Comparison of ENCODE assay signal across 9 mouse cellular contexts in the genomic region with DNA sequence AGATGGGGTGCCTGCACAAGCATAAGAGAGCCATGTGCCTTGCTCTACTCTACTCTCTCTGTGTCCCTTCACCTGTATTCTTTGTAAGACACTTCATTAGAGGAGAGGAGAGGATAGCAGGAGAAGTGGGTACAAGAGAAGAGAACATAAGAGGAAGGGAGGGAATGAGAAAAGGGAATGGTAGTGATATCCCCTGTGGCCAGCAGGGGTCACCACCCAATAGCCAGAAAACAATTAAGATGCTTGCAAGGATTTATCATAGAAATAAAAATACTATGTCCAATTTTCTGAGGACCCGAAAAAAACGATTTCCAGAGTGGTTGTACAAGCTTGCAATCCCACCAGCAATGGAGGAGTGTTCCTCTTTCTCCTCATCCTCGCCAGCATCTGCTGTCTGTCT. TPM values are rescaled to one million over a fixed set of nuclear protein-coding genes. Genes with fewer than 3 reads are reported as not detected.
DNase-seq lines count a peak whose midpoint lies in the region; ATAC-seq and TF ChIP-seq lines count a peak whose summit lies in the region.
"Had no signal": no experiment of that assay in that cellular context is flagged by ENCODE, and none has a peak within 500 bp of the region (broad histone marks: within the 10 kb centered on the region; RNA-seq: fewer than 3 reads in every experiment).

No protein-coding gene starts in this region.

- no peaks in the 10 kb centered on the region for H3K36me3 ChIP-seq in heart, adult 2 months (ENCODE audit: control insufficient read depth, insufficient read depth, low read length)
- H3K36me3 ChIP-seq in heart, embryonic 10.5 days, result no peaks in the 10 kb centered on the region
- H3K36me3 ChIP-seq in embryonic facial prominence, embryonic 10.5 days (replicated peaks), result no peaks in the 10 kb centered on the region
- no peaks in the 10 kb centered on the region for H3K36me3 ChIP-seq in hindbrain, embryonic 12.5 days
- H3K36me3 ChIP-seq: hindbrain, embryonic 15.5 days had no signal

- intact Hi-C loops in heart, adult 2 months (cut with DNase I), result loop anchor here (1.0 kb wide), 1 partner anchor 41 kb away; no protein-coding TSS in a partner anchor

- TF ChIP-seq CTCF in heart, adult 2 months (IDR thresholded peaks at IDR 0.05), result peak; percentile 72

- 23% methylated on average over 3 of the region's 3 CpGs for WGBS in heart, adult 2 months
- WGBS in heart, embryonic 10.5 days, result 31% methylated on average over 3 of the region's 3 CpGs
- WGBS in embryonic facial prominence, embryonic 10.5 days, result 47% methylated on average over 3 of the region's 3 CpGs
- WGBS in hindbrain, embryonic 12.5 days, result 36% methylated on average over 3 of the region's 3 CpGs

- no peak for ATAC-seq in hindbrain, embryonic 12.5 days (ENCODE audit: low FRiP score)

- H3K79me2 ChIP-seq in heart, adult 2 months (replicated peaks; ENCODE audit: control insufficient read depth, insufficient read depth, low read length), result no peaks in the 10 kb centered on the region

- H3K27ac ChIP-seq in heart, adult 2 months, result no peak overlapping the region
- no peak overlapping the region for H3K27ac ChIP-seq in heart, embryonic 10.5 days
- no peak overlapping the region for H3K27ac ChIP-seq in embryonic facial prominence, embryonic 10.5 days (replicated peaks)
- no peak overlapping the region for H3K27ac ChIP-seq in hindbrain, embryonic 12.5 days
- H3K27ac ChIP-seq: hindbrain, embryonic 15.5 days had no signal

- H3K27me3 ChIP-seq in heart, adult 2 months (ENCODE audit: control insufficient read depth, insufficient read depth, low read length), result no peaks in the 10 kb centered on the region
- H3K27me3 ChIP-seq in heart, embryonic 10.5 days (ENCODE audit: insufficient read depth, poor library complexity, severe bottlenecking), result no peaks in the 10 kb centered on the region
- no peaks in the 10 kb centered on the region for H3K27me3 ChIP-seq in embryonic facial prominence, embryonic 10.5 days (replicated peaks; ENCODE audit: low read depth, poor library complexity, severe bottlenecking)
- H3K27me3 ChIP-seq in hindbrain, embryonic 12.5 days, result no peaks in the 10 kb centered on the region
- H3K27me3 ChIP-seq: hindbrain, embryonic 15.5 days had no signal

- no peaks in the 10 kb centered on the region for H3K9me3 ChIP-seq in heart, embryonic 10.5 days
- no peaks in the 10 kb centered on the region for H3K9me3 ChIP-seq in embryonic facial prominence, embryonic 10.5 days
- H3K9me3 ChIP-seq in hindbrain, embryonic 12.5 days (replicated peaks), result no peaks in the 10 kb centered on the region
- H3K9me3 ChIP-seq: hindbrain, embryonic 15.5 days had no signal

- TF ChIP-seq POLR2A in heart, adult 2 months (IDR thresholded peaks at IDR 0.05; ENCODE audit: insufficient read depth, low read depth, low read length), result no peak

- no peak overlapping the region for H3K4me3 ChIP-seq in heart, adult 2 months
- no peak overlapping the region for H3K4me3 ChIP-seq in heart, embryonic 10.5 days
- H3K4me3 ChIP-seq in embryonic facial prominence, embryonic 10.5 days, result no peak overlapping the region
- no peak overlapping the region for H3K4me3 ChIP-seq in hindbrain, embryonic 12.5 days
- H3K4me3 ChIP-seq: hindbrain, embryonic 15.5 days had no signal

- H3K9ac ChIP-seq in heart, adult 2 months (ENCODE audit: low read depth, low read length), result no peak overlapping the region
- no peak overlapping the region for H3K9ac ChIP-seq in hindbrain, embryonic 12.5 days
- H3K9ac ChIP-seq: hindbrain, embryonic 15.5 days had no signal

- DNase-seq in heart, adult 2 months, result peak; percentile 23 to 55
- no peak for DNase-seq in heart, embryonic 10.5 days (ENCODE audit: low spot score)
- peak; percentile 27 for DNase-seq in thymus, postnatal 14 days
- DNase-seq in thymus, postnatal 0 days (ENCODE audit: low spot score), result no peak
- DNase-seq in embryonic facial prominence, embryonic 10.5 days (ENCODE audit: low spot score), result peak; percentile 13
- DNase-seq in mesoderm, embryonic 11.5 days (ENCODE audit: low read depth, low spot score), result peak; percentile 20
- no peak for DNase-seq in frontal cortex, postnatal 25 days (ENCODE audit: low spot score in 2 of 2)

- no peak overlapping the region for H3K4me2 ChIP-seq in hindbrain, embryonic 12.5 days (replicated peaks)
- H3K4me2 ChIP-seq: hindbrain, embryonic 15.5 days had no signal

- no peak for TF ChIP-seq EP300 in heart, adult 2 months (IDR thresholded peaks at IDR 0.05; ENCODE audit: insufficient read depth, low read depth, low read length)

- H3K4me1 ChIP-seq in heart, adult 2 months (ENCODE audit: control insufficient read depth, insufficient read depth, low read length), result no peaks in the 10 kb centered on the region; the same call in 1 of the 2 replicates
- H3K4me1 ChIP-seq in heart, embryonic 10.5 days, result no peaks in the 10 kb centered on the region
- H3K4me1 ChIP-seq in embryonic facial prominence, embryonic 10.5 days, result no peaks in the 10 kb centered on the region
- no peaks in the 10 kb centered on the region for H3K4me1 ChIP-seq in hindbrain, embryonic 12.5 days
- H3K4me1 ChIP-seq: hindbrain, embryonic 15.5 days had no signal

RNA-seq across cellular contexts. Expression of gene Mmp8, which starts 3.9 kb away (rescaled TPM):
- under 1 TPM; 0.09 to 0.23 TPM for total RNA-seq in heart, adult 2 months (2021)
- 0.12 and 0.16 TPM in 2 replicates for polyA plus RNA-seq in heart, adult 2 months (2012; rRNA removed)
- 0.09 TPM in 1 of 2 replicates, not detected in the other for polyA plus RNA-seq in heart, embryonic 10.5 days (2016; fragmentation: Nextera tagmentation; extraction: Ambion mirVana)
- 0.31 and 0.55 TPM in 2 replicates for polyA plus RNA-seq in thymus, postnatal 0 days (2015; fragmentation: Nextera tagmentation; extraction: Ambion mirVana)
- polyA plus RNA-seq in embryonic facial prominence, embryonic 10.5 days (2016; fragmentation: Nextera tagmentation; extraction: Ambion mirVana), result not detected in 2 replicates
- polyA plus RNA-seq in hindbrain, embryonic 12.5 days (2016; fragmentation: Nextera tagmentation; extraction: Ambion mirVana), result 0.27 TPM in 1 of 2 replicates, not detected in the other

RNA-seq across cellular contexts. Expression of gene Mmp27, which starts 16.8 kb away (rescaled TPM):
- total RNA-seq in heart, adult 2 months (2021), result under 1 TPM; 0.11 to 0.13 TPM
- polyA plus RNA-seq in heart, adult 2 months (2012; rRNA removed), result 0.15 and 0.21 TPM in 2 replicates
- not detected in 2 replicates for polyA plus RNA-seq in heart, embryonic 10.5 days (2016; fragmentation: Nextera tagmentation; extraction: Ambion mirVana)
- 0.21 and 0.34 TPM in 2 replicates for polyA plus RNA-seq in thymus, postnatal 0 days (2015; fragmentation: Nextera tagmentation; extraction: Ambion mirVana)
- polyA plus RNA-seq in embryonic facial prominence, embryonic 10.5 days (2016; fragmentation: Nextera tagmentation; extraction: Ambion mirVana), result not detected in 2 replicates
- polyA plus RNA-seq in hindbrain, embryonic 12.5 days (2016; fragmentation: Nextera tagmentation; extraction: Ambion mirVana), result not detected in 2 replicates
- polyA plus RNA-seq: hindbrain, embryonic 15.5 days had no signal

RNA-seq across cellular contexts. Expression of gene Mmp10, which starts 52.2 kb away (rescaled TPM):
- not detected for total RNA-seq in heart, adult 2 months (2021)
- polyA plus RNA-seq in heart, adult 2 months (2012; rRNA removed), result not detected in 2 replicates
- not detected in 2 replicates for polyA plus RNA-seq in heart, embryonic 10.5 days (2016; fragmentation: Nextera tagmentation; extraction: Ambion mirVana)
- 0.13 TPM in 1 of 2 replicates, not detected in the other for polyA plus RNA-seq in thymus, postnatal 0 days (2015; fragmentation: Nextera tagmentation; extraction: Ambion mirVana)
- not detected in 2 replicates for polyA plus RNA-seq in embryonic facial prominence, embryonic 10.5 days (2016; fragmentation: Nextera tagmentation; extraction: Ambion mirVana)
- polyA plus RNA-seq in hindbrain, embryonic 12.5 days (2016; fragmentation: Nextera tagmentation; extraction: Ambion mirVana), result not detected in 2 replicates
- polyA plus RNA-seq: hindbrain, embryonic 15.5 days had no signal

Comparison
In these comparisons a context has a peak if more than half of its experiments do, and no peak if none do; other contexts are left out.
1. DNase-seq: peak in heart, adult 2 months (2 of 2), thymus, postnatal 14 days (single experiment), embryonic facial prominence, embryonic 10.5 days (single experiment) and mesoderm, embryonic 11.5 days (single experiment); none in heart, embryonic 10.5 days (single experiment), thymus, postnatal 0 days (single experiment) and frontal cortex, postnatal 25 days (0 of 2).